Mouse (Mus musculus) kidney, embryonic 15.5 days (tissue): ENCODE data around the gene Wdr4. TPM values are rescaled to one million over a fixed set of nuclear protein-coding genes. Genes with fewer than 3 reads are reported as not detected.

ENCODE experiments used
- ATAC-seq: fragments of 200-750 bp; cut with Nextera tagmentation; replicated peaks from 2 replicates; pipeline ENCODE4 v1.8.0; 2017; ENCODE audit warnings: moderate TSS enrichment; ENCODE audit not compliant: low FRiP score
- H3K27ac ChIP-seq: fragments of 300-500 bp; sonication (generic); 2 replicates; pipeline ENCODE4 v1.5.1; 2015; ENCODE audit warnings: mild to moderate bottlenecking, inconsistent platforms
- H3K27me3 ChIP-seq: fragments of 300-500 bp; sonication (generic); 2 replicates; pipeline ENCODE4 v1.6.1; 2015; ENCODE audit warnings: inconsistent platforms
- H3K36me3 ChIP-seq: fragments of 300-500 bp; sonication (generic); 2 replicates; pipeline ENCODE4 v1.6.1; 2015; ENCODE audit warnings: inconsistent platforms
- H3K4me1 ChIP-seq: fragments of 300-500 bp; sonication (generic); 2 replicates; pipeline ENCODE4 v1.6.1; 2015; ENCODE audit warnings: inconsistent platforms
- H3K4me2 ChIP-seq: fragments of 300-500 bp; sonication (generic); 2 replicates; pipeline ENCODE4 v1.6.1; 2015; ENCODE audit warnings: moderate library complexity, mild to moderate bottlenecking, inconsistent platforms
- H3K4me3 ChIP-seq: fragments of 300-500 bp; sonication (generic); replicated peaks from 2 replicates; pipeline ENCODE4 v1.5.1; 2015; ENCODE audit warnings: mild to moderate bottlenecking, inconsistent platforms
- H3K9ac ChIP-seq: fragments of 300-500 bp; sonication (generic); 2 replicates; pipeline ENCODE4 v1.6.1; 2015; ENCODE audit warnings: mild to moderate bottlenecking, inconsistent platforms
- H3K9me3 ChIP-seq: fragments of 300-500 bp; sonication (generic); replicated peaks from 2 replicates; pipeline ENCODE4 v1.6.1; 2016; ENCODE audit warnings: inconsistent platforms
- WGBS: fragments of 180-500 bp; shearing (Covaris S2); methylation state at CpG from one replicate; pipeline ENCODE4 v1.1.7; 2015; ENCODE audit warnings: mixed read lengths; 5-methylcytosine and 5-hydroxymethylcytosine counted together
- polyA plus RNA-seq: library from polyadenylated mRNA; unstranded; fragments of >200 nt; fragmentation: Nextera tagmentation; extraction: Ambion mirVana; gene quantifications from 2 replicates; pipeline ENCODE4 v1.2.1, GENCODE M21; 2015

Gene Wdr4
- polyA plus RNA-seq: 46.5 and 49.6 TPM in 2 replicates

- peaks cover 19% of the 10 kb centered on the region for H3K4me1 ChIP-seq
- peaks cover 23% of the 10 kb centered on the region for H3K36me3 ChIP-seq
- H3K27me3 ChIP-seq: no peaks in the 10 kb centered on the region
- peak within 1 kb of the TSS; percentile 80 for H3K4me3 ChIP-seq
- under 1% methylated on average over 45 of the region's 45 CpGs for WGBS
- no peaks in the 10 kb centered on the region for H3K9me3 ChIP-seq
- H3K27ac ChIP-seq: peak within 1 kb of the TSS; percentile 82
- ATAC-seq: peak; percentile 98
- peak within 1 kb of the TSS; percentile 65 for H3K4me2 ChIP-seq
- H3K9ac ChIP-seq: peak within 1 kb of the TSS; percentile 71
These were observed at the start of gene Wdr4, which contains the start of gene Ndufv3 for GRCm38 (mm10) chr17:31519946-31520838. TSS of gene Wdr4 (minus strand) at chr17:31519980. TSS of gene Ndufv3 (plus strand) at chr17:31520115.

- H3K4me2 ChIP-seq: peak overlapping the region; percentile 68
- H3K4me1 ChIP-seq: peaks cover 46% of the 10 kb centered on the region
- H3K27ac ChIP-seq: peak overlapping the region; percentile 96
- H3K36me3 ChIP-seq: no peaks in the 10 kb centered on the region
- H3K9ac ChIP-seq: peak overlapping the region; percentile 89; the same call in 1 of the 2 replicates
- H3K27me3 ChIP-seq: no peaks in the 10 kb centered on the region
- 73% methylated on average over 6 of the region's 6 CpGs for WGBS
- peak overlapping the region; percentile 69 for H3K4me3 ChIP-seq
- no peak for ATAC-seq
- no peaks in the 10 kb centered on the region for H3K9me3 ChIP-seq
These were observed 46.5 kb upstream of the Wdr4 start for GRCm38 (mm10) chr17:31566276-31566675.

- H3K36me3 ChIP-seq: no peaks in the 10 kb centered on the region
- peak; percentile 65 for ATAC-seq
- H3K4me2 ChIP-seq: peak overlapping the region; percentile 68
- H3K4me3 ChIP-seq: peak overlapping the region; percentile 69
- no peaks in the 10 kb centered on the region for H3K9me3 ChIP-seq
- H3K27me3 ChIP-seq: no peaks in the 10 kb centered on the region
- peak overlapping the region; percentile 96 for H3K27ac ChIP-seq
- H3K4me1 ChIP-seq: peaks cover 44% of the 10 kb centered on the region
- peak overlapping the region; percentile 89 for H3K9ac ChIP-seq
- under 1% methylated on average over 88 of the region's 88 CpGs for WGBS
These were observed 45.6 kb upstream of the Wdr4 start for GRCm38 (mm10) chr17:31565141-31566056.

- H3K4me1 ChIP-seq: peaks cover 41% of the 10 kb centered on the region
- H3K4me3 ChIP-seq: peak overlapping the region; percentile 69
- H3K27me3 ChIP-seq: no peaks in the 10 kb centered on the region
- no peaks in the 10 kb centered on the region for H3K36me3 ChIP-seq
- no peak for ATAC-seq
- WGBS: 0% methylated on average over 19 of the region's 44 CpGs
- H3K4me2 ChIP-seq: peak overlapping the region; percentile 68
- H3K27ac ChIP-seq: peak overlapping the region; percentile 96
- H3K9me3 ChIP-seq: no peaks in the 10 kb centered on the region
- peak overlapping the region; percentile 89 for H3K9ac ChIP-seq
These were observed 45.0 kb upstream of the Wdr4 start for GRCm38 (mm10) chr17:31564858-31565140.

- Histone ChIP-seq H3K4me3 (peak within 1 kb of the TSS; percentile 69), H3K36me3 (no peaks in the 10 kb centered on the region), H3K9me3 (no peaks in the 10 kb centered on the region), H3K4me1 (peaks cover 36% of the 10 kb centered on the region), H3K27me3 (no peaks in the 10 kb centered on the region), H3K9ac (peak within 1 kb of the TSS; percentile 89), H3K4me2 (peak within 1 kb of the TSS; percentile 68), H3K27ac (peak within 1 kb of the TSS; percentile 96)
- 0% methylated on average over 57 of the region's 72 CpGs for WGBS
- ATAC-seq: peak; percentile 95
These were observed 44.5 kb upstream of the Wdr4 start, which contains the start of gene Pknox1 for GRCm38 (mm10) chr17:31564015-31564857. TSS of gene Pknox1 (plus strand) at chr17:31564734.

DNA sequence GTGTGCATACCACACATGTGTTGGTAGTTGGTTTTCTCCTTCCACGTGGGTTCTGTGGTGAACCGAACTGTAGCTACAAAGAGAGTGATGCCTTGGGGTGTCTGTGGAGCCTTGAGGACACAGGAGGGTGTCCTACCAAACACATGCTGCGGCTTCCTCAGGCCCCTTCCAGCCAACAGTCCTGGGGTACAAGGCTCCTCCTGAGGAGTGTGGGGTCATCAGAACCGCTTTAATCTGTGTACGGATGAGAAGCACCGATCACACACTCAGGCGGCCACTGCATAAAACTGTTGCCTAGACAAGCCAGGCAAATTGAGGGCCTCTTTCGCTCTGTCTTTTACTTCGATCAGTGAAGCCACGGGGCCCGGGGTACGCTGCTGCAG, 43.8 kb upstream of the Wdr4 start:
- no peaks in the 10 kb centered on the region for H3K36me3 ChIP-seq

DNA sequence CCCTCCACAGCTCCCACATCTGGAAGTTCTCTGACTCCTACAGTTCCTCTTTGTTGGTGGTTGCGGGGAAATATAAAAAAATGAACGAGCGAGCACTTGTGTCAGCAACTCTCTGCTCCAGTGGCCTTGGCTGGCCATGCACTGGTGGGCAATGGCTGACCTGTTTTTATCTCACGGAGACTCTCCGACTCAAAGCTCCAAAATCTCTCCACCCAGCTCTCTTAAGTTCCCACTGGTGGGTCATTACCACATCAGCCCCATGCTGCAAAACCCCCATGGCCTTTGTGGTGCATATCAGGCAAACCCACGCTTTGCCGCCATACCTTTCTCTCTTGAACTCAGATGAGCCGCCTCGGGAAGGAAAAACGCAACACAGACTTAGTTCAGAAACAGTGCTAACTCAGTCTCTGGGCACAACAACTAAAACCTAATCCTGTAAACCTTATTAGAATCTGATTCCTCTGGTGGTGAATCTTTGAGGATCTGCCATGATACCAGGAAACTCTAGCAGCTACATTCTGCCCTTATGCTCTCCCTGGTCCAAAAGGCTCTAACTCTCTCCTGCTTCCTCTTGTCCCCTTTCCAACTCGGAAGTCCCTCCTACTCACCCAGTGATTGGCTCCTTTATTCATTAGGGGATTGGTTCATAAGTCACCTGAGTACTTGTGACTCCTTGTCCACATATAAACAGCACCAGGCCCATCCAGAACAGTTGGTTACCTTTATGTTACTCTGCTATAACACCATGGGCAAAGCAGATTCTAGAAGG, 39.4 kb upstream of the Wdr4 start:
- Histone ChIP-seq H3K4me2 (no peak overlapping the region), H3K9ac (no peak overlapping the region), H3K9me3 (no peaks in the 10 kb centered on the region), H3K36me3 (no peaks in the 10 kb centered on the region), H3K27ac (no peak overlapping the region), H3K4me3 (no peak overlapping the region), H3K27me3 (no peaks in the 10 kb centered on the region), H3K4me1 (peaks cover 23% of the 10 kb centered on the region)
- whole genome bisulfite sequencing: 83% methylated on average over 11 of the region's 11 CpGs
- ATAC-seq: no peak

More for the DNA sequence above, 43.8 kb upstream of the Wdr4 start:
- Histone ChIP-seq H3K4me2 (peak overlapping the region; percentile 60), H3K4me1 (peaks cover 31% of the 10 kb centered on the region), H3K9ac (peak overlapping the region; percentile 46), H3K4me3 (peak overlapping the region; percentile 69), H3K27ac (peak overlapping the region; percentile 92), H3K9me3 (no peaks in the 10 kb centered on the region), H3K27me3 (no peaks in the 10 kb centered on the region)
- ATAC-seq: no peak; the same call in 1 of the 2 replicates
- 16% methylated on average over 12 of the region's 12 CpGs for WGBS

DNA sequence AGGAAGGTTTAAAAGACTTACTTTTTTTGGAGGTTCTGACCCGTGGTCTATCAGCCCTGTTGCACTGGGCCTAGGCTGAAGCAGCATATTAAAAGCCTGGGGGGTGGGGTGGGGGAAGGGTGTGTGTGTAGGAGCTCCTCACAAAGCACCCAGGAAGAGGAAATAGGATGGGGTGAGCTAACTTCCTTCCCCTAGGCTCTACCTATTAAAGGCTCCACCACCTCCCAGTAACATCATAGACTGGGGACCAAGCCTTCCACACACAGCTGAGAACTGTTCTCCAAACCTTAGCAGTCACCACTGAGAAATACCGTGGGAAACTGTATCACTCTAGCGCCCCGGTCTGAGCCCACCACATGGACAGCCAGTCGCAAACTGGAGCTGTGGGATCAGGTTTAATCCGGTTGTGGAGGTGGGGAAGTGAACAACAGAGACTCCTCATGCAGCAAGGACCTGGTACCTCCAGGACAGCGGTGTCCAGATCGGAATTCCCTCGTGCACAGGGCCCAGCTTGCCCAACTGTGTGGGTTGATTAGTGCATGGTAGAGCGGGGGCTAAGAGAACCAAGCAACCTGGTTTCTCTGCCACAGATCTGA, 38.3 kb upstream of the Wdr4 start:
- Histone ChIP-seq H3K4me1 (peaks cover 18% of the 10 kb centered on the region), H3K4me2 (no peak overlapping the region), H3K36me3 (no peaks in the 10 kb centered on the region), H3K27me3 (no peaks in the 10 kb centered on the region), H3K9me3 (no peaks in the 10 kb centered on the region), H3K4me3 (no peak overlapping the region), H3K9ac (no peak overlapping the region), H3K27ac (peak overlapping the region; percentile 39)
- 62% methylated on average over 10 of the region's 10 CpGs for WGBS
- peak; percentile 22 for ATAC-seq

- Histone ChIP-seq H3K4me1 (peaks cover 18% of the 10 kb centered on the region), H3K9ac (no peak overlapping the region), H3K9me3 (no peaks in the 10 kb centered on the region), H3K4me2 (no peak overlapping the region), H3K27me3 (no peaks in the 10 kb centered on the region), H3K27ac (peak overlapping the region; percentile 39; the same call in 1 of the 2 replicates), H3K4me3 (no peak overlapping the region), H3K36me3 (no peaks in the 10 kb centered on the region)
- WGBS: 47% methylated on average over 11 of the region's 11 CpGs
- peak; percentile 69 for ATAC-seq
These were observed 37.5 kb upstream of the Wdr4 start for GRCm38 (mm10) chr17:31557124-31557880.

GRCm38 (mm10) chr17:31556253-31556652, 36.5 kb upstream of the Wdr4 start:
- Histone ChIP-seq H3K9me3 (no peaks in the 10 kb centered on the region), H3K27me3 (no peaks in the 10 kb centered on the region), H3K4me2 (no peak overlapping the region), H3K27ac (no peak overlapping the region), H3K36me3 (no peaks in the 10 kb centered on the region), H3K4me3 (no peak overlapping the region), H3K4me1 (peaks cover 18% of the 10 kb centered on the region), H3K9ac (no peak overlapping the region)
- WGBS: 67% methylated on average over 4 of the region's 4 CpGs
- no peak for ATAC-seq
